Mouse (Mus musculus) left cerebral cortex, postnatal 14 days (tissue): ENCODE results near the gene Zbtb1. TPM values are rescaled to one million over a fixed set of nuclear protein-coding genes. Genes with fewer than 3 reads are reported as not detected.
"Not testable (repeated sequence)": the region's sequence is repeated elsewhere in the genome, so short reads cannot be mapped to it uniquely, and the experiment has no call there.

Experiments used
- DNase-seq, 2 experiments: peaks; one replicate each; pipeline ENCODE4 v3.0.0; 2021 to 2022; ENCODE audit warnings: low spot score in 2 of 2, mixed read lengths in 1 of 2
- intact Hi-C: fragments of 180-260 bp; cut with DNase I; formaldehyde crosslinking; loops from one replicate; pipeline ENCODE4 v1.15.1; 2025
- total RNA-seq, 2 experiments: library from RNA; stranded (reverse); gene quantifications; 2 replicates each; pipeline ENCODE4 v1.2.3; 2021

Gene Zbtb1
- total RNA-seq, 2 experiments from 2014 or later, result 4.7 to 4.9 TPM

- intact Hi-C loops, result no loop called here
- no peak for DNase-seq
Measured at GRCm38 (mm10) chr12:76434111-76434510, 64.0 kb downstream of the Zbtb1 start.

GRCm38 (mm10) chr12:76435084-76435483, 65.0 kb downstream of the Zbtb1 start:
- intact Hi-C loops, result no loop called here
- DNase-seq, result no peak

GRCm38 (mm10) chr12:76435549-76435948, 65.5 kb downstream of the Zbtb1 start:
- no peak for DNase-seq
- intact Hi-C loops, result no loop called here

GRCm38 (mm10) chr12:76443488-76443887, 73.4 kb downstream of the Zbtb1 start:
- intact Hi-C loops, DNase-seq: not testable (repeated sequence)

GRCm38 (mm10) chr12:76444359-76444772, 74.3 kb downstream of the Zbtb1 start:
- DNase-seq, result no peak
- intact Hi-C loops, result no loop called here

GRCm38 (mm10) chr12:76444862-76445261, 74.8 kb downstream of the Zbtb1 start:
- intact Hi-C loops, result no loop called here
- DNase-seq, result no peak

GRCm38 (mm10) chr12:76446201-76446600, 76.1 kb downstream of the Zbtb1 start:
- no peak for DNase-seq
- intact Hi-C loops, result no loop called here

Other genes starting within 250 kb of the Zbtb1 start
- under 1 TPM; 0.18 to 0.21 TPM for gene Esr2, start 193.0 kb upstream of the Zbtb1 start, total RNA-seq
- gene Tex21, start 123.5 kb upstream of the Zbtb1 start, total RNA-seq, result not detected
- 10 to 100 TPM; 35.8 to 36.6 TPM for gene Mthfd1, start 115.0 kb upstream of the Zbtb1 start, total RNA-seq
- 100 to 1,000 TPM; 109 to 111 TPM for gene Akap5, start 45.4 kb upstream of the Zbtb1 start, total RNA-seq
- gene Zbtb25, start 664 bp upstream of the Zbtb1 start, total RNA-seq, result 10 to 100 TPM; 17.0 to 18.0 TPM
- gene Hspa2, start 33.9 kb downstream of the Zbtb1 start, total RNA-seq, result 10 to 100 TPM; 62.1 to 68.6 TPM
- gene Ppp1r36, start 47.3 kb downstream of the Zbtb1 start, total RNA-seq, result 1 to 10 TPM in 1 of 2 experiments, under 1 TPM in 1; 0.79 to 1.1 TPM
- gene Plekhg3, start 160.6 kb downstream of the Zbtb1 start, total RNA-seq, result 1 to 10 TPM; 7.0 to 9.7 TPM